Mouse (Mus musculus): Measurements from ENCODE around the gene Galnt6. TPM values are rescaled to one million over a fixed set of nuclear protein-coding genes. Genes with fewer than 3 reads are reported as not detected.

Galnt6 gene
- polyA plus RNA-seq, 2 experiments: 0.47 to 0.84 TPM

DNA sequence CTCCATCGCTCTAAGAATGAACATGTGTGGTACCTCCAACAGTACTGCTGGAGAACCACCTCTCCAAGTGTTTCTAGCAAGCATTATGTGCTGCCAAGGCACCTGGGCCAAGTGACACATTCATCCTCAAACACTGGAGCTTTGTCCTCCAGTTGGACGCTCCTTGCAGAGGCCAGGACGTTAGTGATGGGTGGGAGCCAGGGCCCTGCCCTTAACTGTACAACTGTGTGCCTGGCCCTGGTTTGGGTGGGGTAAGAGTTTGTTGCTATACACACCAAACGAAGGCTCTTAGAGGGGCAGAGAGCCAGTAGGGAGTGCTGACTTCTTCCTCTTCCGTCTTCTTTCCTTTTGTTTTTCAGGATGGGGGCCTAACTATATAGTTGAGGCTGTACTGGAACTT lies 28.8 kb downstream of the Galnt6 start:
- H3K9me3 ChIP-seq (ENCODE audit: control insufficient read depth, low read length): no peaks in the 10 kb centered on the region
- WGBS (ENCODE audit: insufficient replicate concordance): 50% methylated on average over 5 of the region's 5 CpGs
- H3K4me3 ChIP-seq (ENCODE audit: insufficient read depth in 1 of 2, low read depth in 2 of 2, low read length in 2 of 2): no peak overlapping the region
- H3K36me3 ChIP-seq (replicated peaks; ENCODE audit: control insufficient read depth, insufficient read depth, low read depth): no peaks in the 10 kb centered on the region
- ATAC-seq (ENCODE audit: insufficient read depth) (no peak), DNase-seq (ENCODE audit: low read depth in 3 of 3, low spot score in 3 of 3) (no peak)
- H3K27me3 ChIP-seq (ENCODE audit: control insufficient read depth, insufficient read depth, low read length): no peaks in the 10 kb centered on the region; the same call in 1 of the 2 replicates
- H3K4me2 ChIP-seq (ENCODE audit: low read depth): no peak overlapping the region
- H3K9ac ChIP-seq (replicated peaks): no peak overlapping the region
- H3K27ac ChIP-seq: no peak overlapping the region
- H3K4me1 ChIP-seq (replicated peaks; ENCODE audit: control insufficient read depth in 2 of 2, insufficient read depth in 2 of 2, low read length in 1 of 2): peaks cover 9 to 15% of the 10 kb centered on the region in 2 experiments
- TF ChIP-seq EP300 (IDR thresholded peaks at IDR 0.05; ENCODE audit: low read depth) (no peak), CTCF (IDR thresholded peaks at IDR 0.05; ENCODE audit: low read depth) (no peak)

DNA sequence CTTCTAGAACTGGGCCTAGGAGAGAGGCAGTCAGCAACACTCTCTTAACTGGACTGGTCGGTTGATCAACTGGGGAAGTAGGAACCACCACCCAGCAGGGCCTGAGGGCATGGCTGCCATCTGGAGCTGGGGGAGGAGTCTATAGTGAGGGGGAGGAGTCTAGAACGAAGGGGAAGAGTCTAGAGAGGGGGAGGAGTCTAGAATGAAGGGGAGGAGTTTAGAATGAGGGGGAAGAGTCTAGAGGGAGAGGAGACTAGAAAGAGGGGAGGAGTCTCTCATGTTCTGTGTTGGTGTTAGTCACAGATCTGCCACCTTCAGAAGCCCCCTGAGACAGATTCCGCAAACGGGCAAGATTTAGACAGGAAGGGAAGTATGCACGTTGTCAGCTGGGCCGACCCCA lies 29.8 kb downstream of the Galnt6 start:
- peaks cover 9 to 15% of the 10 kb centered on the region in 2 experiments for H3K4me1 ChIP-seq (replicated peaks; ENCODE audit: control insufficient read depth in 2 of 2, insufficient read depth in 2 of 2, low read length in 1 of 2)
- H3K4me2 ChIP-seq (ENCODE audit: low read depth): no peak overlapping the region
- no peaks in the 10 kb centered on the region for H3K36me3 ChIP-seq (replicated peaks; ENCODE audit: control insufficient read depth, insufficient read depth, low read depth)
- DNase-seq (ENCODE audit: low read depth in 3 of 3, low spot score in 3 of 3): no peak
- no peak overlapping the region for H3K4me3 ChIP-seq (ENCODE audit: insufficient read depth in 1 of 2, low read depth in 2 of 2, low read length in 2 of 2)
- peak; percentile 30; the same call in 1 of the 2 replicates for ATAC-seq (ENCODE audit: insufficient read depth)
- 40% methylated on average over 6 of the region's 6 CpGs for WGBS (ENCODE audit: insufficient replicate concordance)
- TF ChIP-seq CTCF (IDR thresholded peaks at IDR 0.05; ENCODE audit: low read depth): no peak
- TF ChIP-seq EP300 (IDR thresholded peaks at IDR 0.05; ENCODE audit: low read depth): no peak
- H3K9me3 ChIP-seq (ENCODE audit: control insufficient read depth, low read length): no peaks in the 10 kb centered on the region
- no peak overlapping the region for H3K27ac ChIP-seq
- no peak overlapping the region for H3K9ac ChIP-seq (replicated peaks)
- no peaks in the 10 kb centered on the region; the same call in 1 of the 2 replicates for H3K27me3 ChIP-seq (ENCODE audit: control insufficient read depth, insufficient read depth, low read length)

DNA sequence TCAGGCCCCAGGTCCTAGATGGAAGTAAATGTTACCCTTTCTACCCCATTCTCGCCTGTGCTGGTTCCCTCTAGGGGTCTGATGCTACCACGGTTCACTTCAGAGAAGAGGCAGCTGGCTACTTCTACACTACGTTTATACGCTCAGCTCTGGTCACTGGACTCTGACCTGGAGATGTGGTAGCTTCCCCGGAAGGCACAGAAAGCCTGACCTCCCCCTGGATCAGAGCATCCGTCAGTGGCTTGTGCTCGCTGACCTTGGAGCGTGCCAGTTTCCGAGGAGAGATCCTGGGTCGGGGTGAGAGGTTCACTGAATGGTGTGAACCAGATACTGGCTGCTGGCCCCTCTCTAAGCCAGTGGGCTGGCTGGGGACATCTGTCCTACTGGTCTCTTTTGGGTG lies 31.1 kb downstream of the Galnt6 start:
- Histone ChIP-seq H3K27me3 (ENCODE audit: control insufficient read depth, insufficient read depth, low read length) (no peaks in the 10 kb centered on the region), H3K4me3 (ENCODE audit: insufficient read depth in 1 of 2, low read depth in 2 of 2, low read length in 2 of 2) (no peak overlapping the region), H3K4me2 (ENCODE audit: low read depth) (no peak overlapping the region), H3K9ac (replicated peaks) (no peak overlapping the region), H3K27ac (no peak overlapping the region), H3K9me3 (ENCODE audit: control insufficient read depth, low read length) (no peaks in the 10 kb centered on the region), H3K4me1 (replicated peaks; ENCODE audit: control insufficient read depth in 2 of 2, insufficient read depth in 2 of 2, low read length in 1 of 2) (peaks cover 9 to 15% of the 10 kb centered on the region in 2 experiments), H3K36me3 (replicated peaks; ENCODE audit: control insufficient read depth, insufficient read depth, low read depth) (no peaks in the 10 kb centered on the region)
- TF ChIP-seq EP300 (IDR thresholded peaks at IDR 0.05; ENCODE audit: low read depth) (no peak), CTCF (IDR thresholded peaks at IDR 0.05; ENCODE audit: low read depth) (no peak)
- no peak for ATAC-seq (ENCODE audit: insufficient read depth)
- no peak for DNase-seq (ENCODE audit: low read depth in 3 of 3, low spot score in 3 of 3)
- 71% methylated on average over 10 of the region's 10 CpGs for WGBS (ENCODE audit: insufficient replicate concordance)

DNA sequence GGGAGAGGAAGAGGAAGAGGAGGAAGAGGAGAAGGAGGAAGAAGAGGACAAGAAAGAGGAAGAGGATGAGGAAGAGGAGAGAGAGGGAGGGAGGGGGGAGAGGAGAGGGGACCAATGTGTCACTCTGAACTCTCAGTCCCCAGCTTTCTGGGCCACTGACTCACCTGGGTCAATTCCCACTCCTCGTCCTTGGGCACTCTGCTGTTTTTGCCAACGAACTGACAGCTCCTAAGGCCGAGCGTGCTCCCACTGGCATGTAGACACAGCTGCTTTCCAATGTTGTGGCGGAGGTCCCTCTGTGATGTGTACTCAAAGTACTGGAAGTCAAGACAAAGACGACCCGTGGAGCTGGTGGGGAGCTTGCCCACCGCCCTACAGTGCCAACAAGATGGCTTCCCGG lies 34.8 kb downstream of the Galnt6 start:
- TF ChIP-seq EP300 (IDR thresholded peaks at IDR 0.05; ENCODE audit: low read depth) (no peak), CTCF (IDR thresholded peaks at IDR 0.05; ENCODE audit: low read depth) (no peak)
- DNase-seq (ENCODE audit: low read depth in 3 of 3, low spot score in 3 of 3): no peak
- Histone ChIP-seq H3K9ac (replicated peaks) (no peak overlapping the region), H3K4me2 (ENCODE audit: low read depth) (no peak overlapping the region), H3K27me3 (ENCODE audit: control insufficient read depth, insufficient read depth, low read length) (no peaks in the 10 kb centered on the region), H3K4me3 (ENCODE audit: insufficient read depth in 1 of 2, low read depth in 2 of 2, low read length in 2 of 2) (no peak overlapping the region), H3K4me1 (replicated peaks; ENCODE audit: control insufficient read depth in 2 of 2, insufficient read depth in 2 of 2, low read length in 1 of 2) (no peaks in the 10 kb centered on the region), H3K36me3 (replicated peaks; ENCODE audit: control insufficient read depth, insufficient read depth, low read depth) (no peaks in the 10 kb centered on the region), H3K27ac (no peak overlapping the region), H3K9me3 (ENCODE audit: control insufficient read depth, low read length) (peaks cover 5% of the 10 kb centered on the region; the same call in 1 of the 2 replicates)
- 68% methylated on average over 9 of the region's 9 CpGs for WGBS (ENCODE audit: insufficient replicate concordance)
- ATAC-seq (ENCODE audit: insufficient read depth): no peak

DNA sequence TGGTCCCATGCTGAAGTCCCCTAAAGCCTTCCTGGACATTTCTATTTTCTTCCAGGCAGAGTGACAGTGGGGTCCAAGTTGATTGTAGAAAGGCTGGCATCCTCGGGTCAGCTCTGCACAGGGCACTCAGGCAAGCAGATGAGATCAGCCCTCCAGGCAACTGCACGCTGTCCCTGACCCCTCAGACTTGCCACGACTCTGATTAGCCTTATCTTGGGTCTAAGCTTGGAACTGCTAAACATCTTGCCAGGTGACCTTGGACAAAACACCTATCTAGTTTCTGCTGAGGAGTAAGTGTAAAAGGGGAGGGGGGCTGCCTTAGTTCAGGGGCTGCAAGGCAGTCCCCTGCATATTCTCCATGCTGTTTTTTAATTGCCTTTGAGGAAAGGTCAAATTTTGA lies 37.2 kb downstream of the Galnt6 start:
- Histone ChIP-seq H3K4me3 (ENCODE audit: insufficient read depth in 1 of 2, low read depth in 2 of 2, low read length in 2 of 2) (no peak overlapping the region), H3K9me3 (ENCODE audit: control insufficient read depth, low read length) (peaks cover 5% of the 10 kb centered on the region; the same call in 1 of the 2 replicates), H3K27ac (no peak overlapping the region), H3K27me3 (ENCODE audit: control insufficient read depth, insufficient read depth, low read length) (no peaks in the 10 kb centered on the region), H3K36me3 (replicated peaks; ENCODE audit: control insufficient read depth, insufficient read depth, low read depth) (no peaks in the 10 kb centered on the region), H3K4me2 (ENCODE audit: low read depth) (no peak overlapping the region), H3K4me1 (replicated peaks; ENCODE audit: control insufficient read depth in 2 of 2, insufficient read depth in 2 of 2, low read length in 1 of 2) (peaks cover 0 to 8% of the 10 kb centered on the region in 2 experiments; a peak in 3 of 4 replicates), H3K9ac (replicated peaks) (no peak overlapping the region)
- 18% methylated on average over 3 of the region's 3 CpGs for WGBS (ENCODE audit: insufficient replicate concordance)
- DNase-seq (ENCODE audit: low read depth in 3 of 3, low spot score in 3 of 3) (no peak), ATAC-seq (ENCODE audit: insufficient read depth) (no peak)
- TF ChIP-seq EP300 (IDR thresholded peaks at IDR 0.05; ENCODE audit: low read depth): no peak
- TF ChIP-seq CTCF (IDR thresholded peaks at IDR 0.05; ENCODE audit: low read depth): no peak
